Comparison of ENCODE assay signal across 18 mouse cellular contexts in the genomic region with DNA sequence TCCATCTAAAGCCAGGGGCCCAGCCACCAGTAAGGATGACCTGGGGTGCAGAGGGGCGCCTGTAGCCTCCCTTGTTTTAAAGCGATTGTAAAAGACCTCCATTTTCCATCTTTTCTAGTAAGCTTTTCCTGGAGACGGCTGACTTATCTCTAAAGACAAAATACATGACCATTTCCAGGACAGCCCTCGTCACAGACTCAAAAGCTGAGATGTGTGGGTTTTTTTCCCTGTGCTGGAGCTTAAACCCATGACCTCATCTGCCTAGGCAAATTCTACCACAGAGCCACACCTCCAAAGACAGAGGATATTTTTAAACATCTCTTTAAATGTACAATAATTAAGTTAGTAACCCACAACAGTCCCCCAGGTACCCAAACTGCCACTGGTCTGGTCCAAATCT.
"Had no signal": no experiment of that assay in that cellular context is flagged by ENCODE, and none has a peak within 500 bp of the region (broad histone marks: within the 10 kb centered on the region; RNA-seq: fewer than 3 reads in every experiment).

No protein-coding gene starts in this region.

- H3K4me2 ChIP-seq: lung, embryonic 15.5 days; midbrain, embryonic 11.5 days; midbrain, embryonic 13.5 days; midbrain, embryonic 15.5 days; neural tube, embryonic 12.5 days had no signal

- H3K4me3 ChIP-seq: lung, embryonic 15.5 days; megakaryocyte, embryonic 14.5 days; midbrain, embryonic 13.5 days; midbrain, embryonic 15.5 days; neural tube, embryonic 12.5 days had no signal

- H3K9me3 ChIP-seq: lung, embryonic 15.5 days; megakaryocyte, embryonic 14.5 days; midbrain, embryonic 13.5 days; midbrain, embryonic 15.5 days; neural tube, embryonic 12.5 days had no signal

- H3K36me3 ChIP-seq: lung, embryonic 15.5 days; midbrain, embryonic 13.5 days; midbrain, embryonic 15.5 days; neural tube, embryonic 12.5 days had no signal

- H3K27me3 ChIP-seq: lung, embryonic 15.5 days; midbrain, embryonic 13.5 days; midbrain, embryonic 15.5 days; neural tube, embryonic 12.5 days had no signal

- DNase-seq: lung, adult 2 months; lung, postnatal 14 days; lung, postnatal 36 days; retina, postnatal 1 day; right cerebral cortex, adult 18-20 months; right cerebral cortex, postnatal 25 days; right cerebral cortex, postnatal 4 days; spleen, adult 18-20 months; thymus, adult 18-20 months; thymus, postnatal 14 days; thymus, postnatal 36 days had no signal

- H3K27ac ChIP-seq: lung, embryonic 15.5 days; macrophage; midbrain, embryonic 13.5 days; midbrain, embryonic 15.5 days; neural tube, embryonic 12.5 days had no signal

- H3K9ac ChIP-seq: lung, embryonic 15.5 days; midbrain, embryonic 13.5 days; midbrain, embryonic 15.5 days; neural tube, embryonic 12.5 days had no signal

- H3K4me1 ChIP-seq: midbrain, embryonic 13.5 days; midbrain, embryonic 15.5 days; neural tube, embryonic 12.5 days had no signal
